Mouse (Mus musculus): ENCODE measurements at regions not wholly inside any gene's neighbourhood (a gene's known extent, or its start where the extent isn't known, plus 50 kb on each side); places are given as distances from the start of the nearest gene placed in this dataset.

DNA sequence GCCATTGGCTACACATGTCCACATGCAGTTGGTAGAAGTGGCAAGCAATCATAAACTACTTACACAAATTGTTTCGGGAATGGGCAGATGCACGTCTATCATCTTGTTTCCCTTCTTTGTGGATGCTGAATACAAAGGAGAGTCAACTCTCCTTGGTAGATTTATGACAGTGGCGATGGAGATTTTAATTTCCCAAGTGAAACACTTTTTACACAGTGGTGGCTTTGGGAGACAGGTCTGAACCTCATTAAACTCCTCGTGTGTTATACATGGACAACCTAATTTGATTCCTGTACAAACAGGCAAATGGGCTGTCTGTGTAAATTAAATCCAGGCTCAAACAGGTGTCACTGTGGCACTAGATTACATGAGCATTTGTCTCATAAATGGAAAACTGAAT is 887.1 kb upstream of the Ddx18 start:
- no peak for ATAC-seq (ENCODE audit: insufficient read depth)

DNA sequence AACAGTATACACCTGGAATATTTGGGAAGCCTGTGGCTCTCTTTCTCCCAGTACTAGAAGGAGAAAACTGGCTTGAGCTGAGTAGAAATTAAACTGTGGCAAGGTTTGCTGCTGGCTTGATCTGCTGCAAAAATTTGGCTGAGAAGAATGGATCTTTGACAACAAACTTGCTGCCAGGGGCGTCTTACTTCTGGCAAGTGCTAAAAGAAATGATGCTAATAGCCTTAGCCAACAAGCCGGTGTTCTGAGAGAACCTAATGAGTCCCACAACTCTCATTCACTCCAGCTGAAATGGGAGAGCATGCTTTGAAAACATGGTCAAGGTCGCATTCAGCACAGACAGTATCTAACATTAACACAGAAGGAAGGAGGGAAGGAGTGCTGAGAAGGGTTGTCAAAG is 885.8 kb upstream of the Ddx18 start:
- WGBS = 63% methylated on average over 3 of the region's 3 CpGs
- ATAC-seq (ENCODE audit: insufficient read depth) = no peak

More for the DNA sequence above, 887.1 kb upstream of the Ddx18 start:
- Histone ChIP-seq H3K27ac (ENCODE audit: low read depth) (no peak overlapping the region), H3K4me3 (ENCODE audit: low read depth, low read length) (no peak overlapping the region), H3K4me1 (ENCODE audit: insufficient read depth) (no peaks in the 10 kb centered on the region), H3K36me3 (ENCODE audit: insufficient read depth) (no peaks in the 10 kb centered on the region), H3K27me3 (ENCODE audit: insufficient read depth, low read length) (no peaks in the 10 kb centered on the region), H3K9me3 (ENCODE audit: low read depth, low read length) (no peaks in the 10 kb centered on the region), H3K9ac (no peak overlapping the region), H3K4me2 (no peak overlapping the region)
- DNase-seq = no peak
- WGBS = 75% methylated on average over 4 of the region's 4 CpGs
- no peak for TF ChIP-seq CTCF (IDR thresholded peaks at IDR 0.05; ENCODE audit: low read depth)

DNA sequence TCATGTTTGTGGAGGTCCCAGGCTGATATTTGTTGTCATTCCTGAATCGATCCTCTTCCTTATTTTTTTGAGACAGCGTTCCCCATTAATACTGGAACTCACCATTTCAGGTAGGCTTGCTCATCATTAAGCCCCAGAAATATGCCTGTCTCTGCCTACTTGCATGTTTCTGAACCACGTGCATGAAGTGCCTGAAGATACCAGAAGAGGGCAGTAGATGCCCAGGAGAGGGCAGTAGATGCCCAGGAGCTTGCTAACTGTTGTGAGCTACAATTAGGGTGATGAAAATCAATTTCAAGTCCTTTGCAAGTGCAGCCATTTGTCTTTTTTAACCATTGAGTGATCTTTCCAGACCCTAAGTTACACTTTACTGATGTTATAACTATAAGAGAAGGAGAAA is 871.6 kb upstream of the Ddx18 start:
- peak; percentile 36 for TF ChIP-seq CTCF (IDR thresholded peaks at IDR 0.05; ENCODE audit: low read depth)
- DNase-seq = peak; percentile 23
- H3K4me2 ChIP-seq = no peak overlapping the region
- no peak overlapping the region for H3K9ac ChIP-seq
- H3K9me3 ChIP-seq (ENCODE audit: low read depth, low read length) = no peaks in the 10 kb centered on the region
- H3K27me3 ChIP-seq (ENCODE audit: insufficient read depth, low read length) = no peaks in the 10 kb centered on the region
- H3K36me3 ChIP-seq (ENCODE audit: insufficient read depth) = no peaks in the 10 kb centered on the region
- H3K4me1 ChIP-seq (ENCODE audit: insufficient read depth) = no peaks in the 10 kb centered on the region
- WGBS = 60% methylated on average over 3 of the region's 3 CpGs
- H3K27ac ChIP-seq (ENCODE audit: low read depth) = no peak overlapping the region
- no peak overlapping the region for H3K4me3 ChIP-seq (ENCODE audit: low read depth, low read length)
- no peak for ATAC-seq (ENCODE audit: insufficient read depth)

More for the DNA sequence above, 885.8 kb upstream of the Ddx18 start:
- Histone ChIP-seq H3K27me3 (ENCODE audit: insufficient read depth, low read length) (no peaks in the 10 kb centered on the region), H3K4me2 (no peak overlapping the region), H3K9ac (no peak overlapping the region), H3K36me3 (ENCODE audit: insufficient read depth) (no peaks in the 10 kb centered on the region), H3K9me3 (ENCODE audit: low read depth, low read length) (no peaks in the 10 kb centered on the region), H3K27ac (ENCODE audit: low read depth) (no peak overlapping the region), H3K4me3 (ENCODE audit: low read depth, low read length) (no peak overlapping the region), H3K4me1 (ENCODE audit: insufficient read depth) (no peaks in the 10 kb centered on the region)
- no peak for TF ChIP-seq CTCF (IDR thresholded peaks at IDR 0.05; ENCODE audit: low read depth)
- DNase-seq = no peak

- H3K27me3 ChIP-seq (ENCODE audit: insufficient read depth, low read length) = no peaks in the 10 kb centered on the region
- H3K27ac ChIP-seq (ENCODE audit: low read depth) = no peak overlapping the region
- no peak for ATAC-seq (ENCODE audit: insufficient read depth)
- H3K4me3 ChIP-seq (ENCODE audit: low read depth, low read length) = no peak overlapping the region
- TF ChIP-seq CTCF (IDR thresholded peaks at IDR 0.05; ENCODE audit: low read depth) = no peak
- no peaks in the 10 kb centered on the region for H3K4me1 ChIP-seq (ENCODE audit: insufficient read depth)
- WGBS = 68% methylated on average over 2 of the region's 2 CpGs
- H3K9me3 ChIP-seq (ENCODE audit: low read depth, low read length) = no peaks in the 10 kb centered on the region
- H3K36me3 ChIP-seq (ENCODE audit: insufficient read depth) = no peaks in the 10 kb centered on the region
- H3K4me2 ChIP-seq = no peak overlapping the region
- no peak overlapping the region for H3K9ac ChIP-seq
- no peak for DNase-seq
Observed at GRCm38 (mm10) chr1:122423503-122423902, 855.7 kb upstream of the Ddx18 start.

DNA sequence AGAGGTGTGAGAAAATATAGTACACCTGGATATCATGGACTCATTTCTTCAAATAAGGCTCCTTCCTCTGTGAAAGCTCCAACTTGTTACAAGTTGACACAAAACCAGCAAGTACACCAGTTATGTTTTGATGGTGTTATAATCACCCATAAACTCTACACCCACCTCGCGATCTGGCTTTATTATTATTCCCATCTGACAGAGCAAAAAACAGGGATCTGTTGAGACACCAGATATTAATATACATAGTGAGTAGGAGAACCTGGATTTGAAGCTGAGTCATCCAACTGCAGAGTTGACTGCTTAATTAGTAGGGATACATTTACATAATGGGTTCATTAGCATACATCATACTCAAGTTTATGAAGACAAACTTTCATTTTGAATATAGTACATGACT is 828.6 kb upstream of the Ddx18 start:
- Histone ChIP-seq H3K9ac (no peak overlapping the region), H3K27ac (ENCODE audit: low read depth) (no peak overlapping the region), H3K36me3 (ENCODE audit: insufficient read depth) (no peaks in the 10 kb centered on the region), H3K27me3 (ENCODE audit: insufficient read depth, low read length) (no peaks in the 10 kb centered on the region), H3K9me3 (ENCODE audit: low read depth, low read length) (no peaks in the 10 kb centered on the region), H3K4me3 (ENCODE audit: low read depth, low read length) (no peak overlapping the region), H3K4me1 (ENCODE audit: insufficient read depth) (no peaks in the 10 kb centered on the region), H3K4me2 (no peak overlapping the region)
- no peak for DNase-seq
- WGBS = 92% methylated on average over 2 of the region's 2 CpGs
- no peak for TF ChIP-seq CTCF (IDR thresholded peaks at IDR 0.05; ENCODE audit: low read depth)
- ATAC-seq (ENCODE audit: insufficient read depth) = no peak

GRCm38 (mm10) chr1:122393660-122394355 is 826.0 kb upstream of the Ddx18 start:
- no peak for TF ChIP-seq CTCF (IDR thresholded peaks at IDR 0.05; ENCODE audit: low read depth)
- no peak for ATAC-seq (ENCODE audit: insufficient read depth)
- Histone ChIP-seq H3K9ac (no peak overlapping the region), H3K27me3 (ENCODE audit: insufficient read depth, low read length) (no peaks in the 10 kb centered on the region), H3K4me3 (ENCODE audit: low read depth, low read length) (no peak overlapping the region), H3K4me1 (ENCODE audit: insufficient read depth) (no peaks in the 10 kb centered on the region), H3K4me2 (no peak overlapping the region), H3K36me3 (ENCODE audit: insufficient read depth) (no peaks in the 10 kb centered on the region), H3K9me3 (ENCODE audit: low read depth, low read length) (no peaks in the 10 kb centered on the region), H3K27ac (ENCODE audit: low read depth) (no peak overlapping the region)
- 61% methylated on average over 3 of the region's 3 CpGs for WGBS
- DNase-seq = no peak

GRCm38 (mm10) chr1:122357015-122357414 is 789.2 kb upstream of the Ddx18 start:
- H3K27me3 ChIP-seq (ENCODE audit: insufficient read depth, low read length) = no peaks in the 10 kb centered on the region
- DNase-seq = peak; percentile 100
- no peak overlapping the region for H3K4me3 ChIP-seq (ENCODE audit: low read depth, low read length)
- peaks cover 2% of the 10 kb centered on the region; the same call in 1 of the 2 replicates for H3K9me3 ChIP-seq (ENCODE audit: low read depth, low read length)
- no peak overlapping the region for H3K27ac ChIP-seq (ENCODE audit: low read depth)
- no peak overlapping the region for H3K9ac ChIP-seq
- no peaks in the 10 kb centered on the region for H3K4me1 ChIP-seq (ENCODE audit: insufficient read depth)
- ATAC-seq (ENCODE audit: insufficient read depth) = peak; percentile 93
- H3K36me3 ChIP-seq (ENCODE audit: insufficient read depth) = no peaks in the 10 kb centered on the region
- no peak for TF ChIP-seq CTCF (IDR thresholded peaks at IDR 0.05; ENCODE audit: low read depth)
- WGBS = 92% methylated on average over 16 of the region's 16 CpGs
- no peak overlapping the region for H3K4me2 ChIP-seq
